Mouse (Mus musculus) splenic B cell, adult 2 months (primary cell): ENCODE results near the gene Dcaf4.

Experiments used
- DNase-seq: peaks from one replicate; pipeline ENCODE4 v3.0.0-alpha.2; 2011; ENCODE audit warnings: low read depth, low spot score
- H3K27me3 ChIP-seq: 2 replicates; pipeline ENCODE4 v1.6.1; 2012; ENCODE audit warnings: mild to moderate bottlenecking, low read length, moderate library complexity, mixed read lengths; ENCODE audit not compliant: control insufficient read depth, poor library complexity, insufficient read depth, severe bottlenecking
- H3K36me3 ChIP-seq: 2 replicates; pipeline ENCODE4 v1.6.1; 2012; ENCODE audit warnings: mild to moderate bottlenecking, low read length, moderate library complexity, mixed read lengths; ENCODE audit not compliant: control insufficient read depth, poor library complexity, insufficient read depth, severe bottlenecking

Dcaf4 gene

GRCm38 (mm10) chr12:83544791-83545190, 24.5 kb downstream of the Dcaf4 start:
- peaks cover 10% of the 10 kb centered on the region for H3K36me3 ChIP-seq
- no peaks in the 10 kb centered on the region for H3K27me3 ChIP-seq
- no peak for DNase-seq

GRCm38 (mm10) chr12:83551305-83551704, 31.0 kb downstream of the Dcaf4 start:
- Histone ChIP-seq H3K27me3 (no peaks in the 10 kb centered on the region), H3K36me3 (peaks cover 16% of the 10 kb centered on the region)
- DNase-seq: no peak

- no peak for DNase-seq
- Histone ChIP-seq H3K36me3 (peaks cover 8% of the 10 kb centered on the region), H3K27me3 (no peaks in the 10 kb centered on the region)
Observed at GRCm38 (mm10) chr12:83553816-83554215, 33.5 kb downstream of the Dcaf4 start.

DNA sequence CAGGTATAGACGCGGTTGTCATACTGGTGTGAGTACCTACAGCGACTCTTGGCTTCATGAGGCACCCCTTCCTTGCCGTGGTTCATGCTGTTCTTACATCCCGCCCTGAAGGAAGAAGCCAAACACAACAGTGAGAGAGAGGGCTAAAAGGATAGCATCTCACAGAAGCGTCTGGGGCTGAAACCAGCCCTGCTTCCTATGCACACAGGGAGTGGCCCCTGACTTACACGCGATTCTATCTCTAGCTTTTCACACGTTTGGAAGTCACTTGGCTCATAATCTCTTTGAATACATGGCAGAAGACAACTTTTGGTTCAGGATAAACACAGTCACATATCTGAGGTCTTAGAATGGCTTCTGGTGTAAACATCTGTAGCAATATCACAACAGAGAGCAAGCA, 35.3 kb downstream of the Dcaf4 start:
- DNase-seq: no peak

GRCm38 (mm10) chr12:83558496-83558895, 38.2 kb downstream of the Dcaf4 start:
- peaks cover 3% of the 10 kb centered on the region for H3K36me3 ChIP-seq
- H3K27me3 ChIP-seq: no peaks in the 10 kb centered on the region; the same call in 1 of the 2 replicates
- no peak for DNase-seq

More for the DNA sequence above, 35.3 kb downstream of the Dcaf4 start:
- Histone ChIP-seq H3K27me3 (no peaks in the 10 kb centered on the region; the same call in 1 of the 2 replicates), H3K36me3 (peaks cover 8% of the 10 kb centered on the region)

DNA sequence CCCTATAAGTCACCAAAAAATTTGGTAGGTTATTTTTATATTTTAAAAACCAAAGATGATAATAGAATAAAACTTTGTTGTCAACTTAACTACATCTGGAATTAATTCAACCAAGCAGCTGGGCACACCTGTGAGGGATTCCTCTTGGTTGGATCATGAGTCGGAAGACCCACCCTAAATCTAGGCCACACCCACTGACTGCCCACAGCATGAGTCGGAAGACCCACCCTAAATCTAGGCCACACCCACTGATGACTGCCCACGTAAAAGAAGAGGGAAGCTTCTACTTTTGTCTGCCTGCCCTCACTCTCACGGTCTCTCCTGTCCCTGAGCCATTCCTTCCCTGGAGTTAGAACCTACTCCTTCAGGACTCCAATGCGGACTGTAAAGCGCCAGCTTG, 39.9 kb downstream of the Dcaf4 start:
- no peak for DNase-seq
- peaks cover 3% of the 10 kb centered on the region for H3K36me3 ChIP-seq
- H3K27me3 ChIP-seq: no peaks in the 10 kb centered on the region; the same call in 1 of the 2 replicates

DNA sequence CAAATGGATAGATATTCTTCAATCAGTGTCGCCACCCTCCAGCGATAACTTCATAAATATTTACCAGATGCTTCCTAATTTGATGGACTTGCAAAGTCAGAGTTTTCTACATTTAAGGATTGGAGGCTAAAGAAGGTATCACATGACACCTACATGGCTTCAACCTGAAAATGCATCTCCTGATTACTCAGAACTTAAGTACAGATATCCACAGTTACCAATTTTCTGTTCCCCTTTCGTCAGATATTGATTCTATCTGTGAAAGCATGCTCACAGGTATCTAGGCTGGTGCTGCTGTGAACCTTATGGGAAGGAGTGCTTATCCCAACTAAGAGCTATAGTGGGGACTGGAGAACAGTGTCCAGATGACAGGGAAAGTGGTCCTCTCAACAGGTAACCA, 42.3 kb downstream of the Dcaf4 start:
- no peak for DNase-seq
- peaks cover 5% of the 10 kb centered on the region; the same call in 1 of the 2 replicates for H3K36me3 ChIP-seq
- no peaks in the 10 kb centered on the region; the same call in 1 of the 2 replicates for H3K27me3 ChIP-seq

DNA sequence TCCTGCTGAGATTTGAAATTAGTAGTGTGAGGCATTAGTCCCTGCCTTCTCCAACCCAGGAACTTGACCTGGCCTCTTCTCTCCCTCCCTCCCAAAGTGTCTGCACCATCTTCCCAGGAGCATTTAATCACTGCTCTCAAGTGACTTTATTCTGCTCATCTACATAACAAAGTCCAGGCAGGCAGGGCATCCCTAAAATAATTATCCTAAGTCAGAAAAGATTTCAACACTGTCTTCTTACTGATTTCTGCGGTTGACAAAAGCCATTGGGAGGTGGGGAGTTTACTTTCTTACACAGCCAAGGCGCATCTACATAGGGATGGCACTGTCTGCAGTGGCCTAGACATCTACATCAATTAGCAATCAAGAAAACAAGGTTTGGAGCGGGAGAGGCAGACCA, 49.6 kb downstream of the Dcaf4 start:
- peaks cover 9% of the 10 kb centered on the region for H3K36me3 ChIP-seq
- no peaks in the 10 kb centered on the region for H3K27me3 ChIP-seq
- DNase-seq: no peak

DNA sequence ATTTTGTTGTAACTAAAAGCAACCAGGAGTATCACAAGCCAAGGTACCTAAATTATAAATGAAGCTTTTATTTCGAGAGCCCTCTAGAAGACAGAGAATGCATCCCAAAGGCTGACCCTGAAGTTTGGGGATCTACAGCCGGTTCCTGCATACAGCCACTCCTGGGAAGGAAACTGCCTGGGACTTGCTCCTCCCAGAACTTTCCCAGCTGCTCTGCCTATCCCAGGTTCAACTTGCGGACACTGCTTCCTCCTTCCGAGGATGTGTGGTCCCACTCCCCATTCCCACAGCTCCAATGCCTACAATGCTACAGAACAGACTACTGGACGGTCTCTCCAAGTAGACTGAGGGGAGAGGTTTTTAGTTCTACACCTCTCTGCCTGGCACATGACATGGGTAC, 52.5 kb downstream of the Dcaf4 start:
- peaks cover 10% of the 10 kb centered on the region; the same call in 1 of the 2 replicates for H3K36me3 ChIP-seq
- DNase-seq: no peak
- H3K27me3 ChIP-seq: no peaks in the 10 kb centered on the region

- DNase-seq: no peak
- Histone ChIP-seq H3K27me3 (no peaks in the 10 kb centered on the region), H3K36me3 (peaks cover 10% of the 10 kb centered on the region; the same call in 1 of the 2 replicates)
Observed at GRCm38 (mm10) chr12:83577445-83577844, 57.2 kb downstream of the Dcaf4 start.

GRCm38 (mm10) chr12:83578356-83578755, 58.1 kb downstream of the Dcaf4 start:
- H3K36me3 ChIP-seq: peaks cover 10% of the 10 kb centered on the region; the same call in 1 of the 2 replicates
- no peak for DNase-seq
- H3K27me3 ChIP-seq: no peaks in the 10 kb centered on the region

DNA sequence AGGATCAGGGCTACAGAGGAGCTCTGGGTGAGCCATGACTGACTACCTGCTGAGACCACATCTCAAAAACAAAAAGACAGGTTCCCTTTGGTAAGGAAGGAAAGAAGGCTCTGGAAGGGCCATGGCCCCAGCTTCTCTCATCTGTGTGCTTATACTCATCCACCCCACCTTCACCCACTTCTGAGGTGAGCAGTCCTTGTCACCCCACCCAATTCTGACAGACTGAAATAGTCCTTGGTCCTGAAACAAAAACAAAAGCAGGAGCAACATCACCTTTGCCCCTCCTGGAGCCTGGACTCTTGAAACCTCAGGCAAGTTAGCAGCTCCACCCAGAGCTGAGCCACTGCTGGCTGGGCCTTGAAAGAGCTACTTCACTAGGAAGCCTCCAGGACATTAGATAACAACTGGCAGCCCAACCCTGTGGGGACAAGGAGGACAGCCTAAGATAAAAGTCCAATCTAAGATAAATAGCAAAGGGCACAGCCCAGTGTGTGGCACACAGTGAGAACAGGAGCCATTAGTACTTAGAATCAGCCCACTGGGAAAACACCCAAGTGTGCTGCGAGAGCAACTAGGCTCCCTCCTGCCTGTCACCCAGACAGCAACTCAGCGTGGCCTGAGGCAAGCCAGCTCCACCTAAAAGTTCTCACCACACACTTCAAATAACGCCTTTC, 58.8 kb downstream of the Dcaf4 start:
- Histone ChIP-seq H3K27me3 (no peaks in the 10 kb centered on the region), H3K36me3 (peaks cover 10% of the 10 kb centered on the region; the same call in 1 of the 2 replicates)
- no peak for DNase-seq

DNA sequence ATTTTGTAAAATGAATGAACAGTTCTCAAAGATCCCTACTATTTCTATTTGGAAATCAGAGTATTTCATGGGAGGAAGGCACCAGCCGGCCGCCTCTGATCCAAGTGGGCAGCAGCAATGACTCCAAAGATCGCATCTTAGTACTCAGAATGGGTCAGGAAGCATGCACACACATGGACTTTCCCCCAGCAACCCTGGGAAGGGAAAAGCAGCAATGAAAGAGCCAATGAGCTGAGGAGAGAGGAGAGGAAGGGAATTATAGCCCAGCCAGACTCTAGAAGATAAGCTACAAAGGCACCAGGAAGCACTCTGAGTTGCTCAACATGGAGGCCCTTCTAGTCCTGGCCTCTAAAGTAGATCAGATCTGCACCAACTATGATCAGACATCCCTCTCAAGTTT, 60.0 kb downstream of the Dcaf4 start:
- H3K36me3 ChIP-seq: 0 out of 2 replicates have a peak, but pooled peaks cover 7% of the 10 kb centered on the region
- no peak for DNase-seq
- no peaks in the 10 kb centered on the region for H3K27me3 ChIP-seq

GRCm38 (mm10) chr12:83582106-83582505, 61.8 kb downstream of the Dcaf4 start:
- Histone ChIP-seq H3K36me3 (peaks cover 1% of the 10 kb centered on the region; the same call in 1 of the 2 replicates), H3K27me3 (no peaks in the 10 kb centered on the region)
- DNase-seq: no peak

DNA sequence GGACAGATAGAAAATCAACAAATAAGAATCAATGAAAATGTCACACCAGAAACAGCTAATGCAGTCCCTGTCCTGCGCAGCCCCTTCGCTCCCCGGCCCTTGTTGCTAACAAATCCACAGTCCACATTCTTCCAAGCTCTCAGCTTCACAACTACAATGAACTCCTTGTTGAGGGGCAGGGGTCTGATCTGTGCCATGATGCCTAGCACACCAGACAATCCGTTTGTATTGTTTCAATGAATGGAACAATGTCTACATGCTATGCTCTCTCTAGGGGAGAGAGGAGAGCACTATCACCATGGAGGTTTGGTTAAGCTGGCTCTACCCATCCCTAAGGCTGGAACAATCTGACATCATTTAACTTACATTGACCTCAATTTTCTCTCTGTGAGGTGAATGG, 62.5 kb downstream of the Dcaf4 start:
- H3K36me3 ChIP-seq: peaks cover 3% of the 10 kb centered on the region; the same call in 1 of the 2 replicates
- no peak for DNase-seq
- H3K27me3 ChIP-seq: no peaks in the 10 kb centered on the region

DNA sequence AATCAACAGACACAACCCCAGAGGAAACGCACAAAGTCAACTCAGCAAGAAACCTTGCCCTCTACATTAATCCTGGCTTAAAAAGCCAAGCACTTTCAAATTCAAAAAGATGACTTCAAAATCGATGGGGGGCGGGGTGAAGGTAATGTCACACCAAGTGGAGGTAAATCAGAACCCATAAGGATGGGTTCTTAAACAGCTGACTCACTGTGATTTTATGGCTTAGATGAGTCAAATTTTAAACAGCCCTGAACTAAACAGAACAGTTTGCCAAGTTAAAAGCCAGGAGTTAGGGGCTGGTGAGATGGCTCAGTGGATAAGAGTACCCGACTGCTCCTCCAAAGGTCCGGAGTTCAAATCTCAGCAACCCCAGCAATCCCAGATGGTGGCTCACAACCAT, 66.4 kb downstream of the Dcaf4 start:
- Histone ChIP-seq H3K27me3 (no peaks in the 10 kb centered on the region), H3K36me3 (peaks cover 6% of the 10 kb centered on the region; the same call in 1 of the 2 replicates)
- no peak for DNase-seq
